Mouse (Mus musculus) spleen, adult 2 months (tissue): ENCODE results near the gene Vwa8.

ENCODE experiments used
- CTCF ChIP-seq: fragments of 200-500 bp; IDR thresholded peaks from 2 replicates; pipeline ENCODE4 v1.5.1; 2011; ENCODE audit warnings: mild to moderate bottlenecking, inconsistent platforms; ENCODE audit not compliant: insufficient read depth, insufficient read length, insufficient replicate concordance; ENCODE audit errors: extremely low read depth
- POLR2A ChIP-seq: fragments of 200-500 bp; IDR thresholded peaks from 2 replicates; pipeline ENCODE4 v1.6.1; 2011; ENCODE audit warnings: low read depth, low read length, inconsistent platforms

GRCm38 (mm10) chr14:79123466-79123865 lies 274.6 kb downstream of the Vwa8 start:
- no peak for TF ChIP-seq POLR2A
- TF ChIP-seq CTCF, result no peak
